ENCODE assay signal across 10 mouse cellular contexts in the genomic region with DNA sequence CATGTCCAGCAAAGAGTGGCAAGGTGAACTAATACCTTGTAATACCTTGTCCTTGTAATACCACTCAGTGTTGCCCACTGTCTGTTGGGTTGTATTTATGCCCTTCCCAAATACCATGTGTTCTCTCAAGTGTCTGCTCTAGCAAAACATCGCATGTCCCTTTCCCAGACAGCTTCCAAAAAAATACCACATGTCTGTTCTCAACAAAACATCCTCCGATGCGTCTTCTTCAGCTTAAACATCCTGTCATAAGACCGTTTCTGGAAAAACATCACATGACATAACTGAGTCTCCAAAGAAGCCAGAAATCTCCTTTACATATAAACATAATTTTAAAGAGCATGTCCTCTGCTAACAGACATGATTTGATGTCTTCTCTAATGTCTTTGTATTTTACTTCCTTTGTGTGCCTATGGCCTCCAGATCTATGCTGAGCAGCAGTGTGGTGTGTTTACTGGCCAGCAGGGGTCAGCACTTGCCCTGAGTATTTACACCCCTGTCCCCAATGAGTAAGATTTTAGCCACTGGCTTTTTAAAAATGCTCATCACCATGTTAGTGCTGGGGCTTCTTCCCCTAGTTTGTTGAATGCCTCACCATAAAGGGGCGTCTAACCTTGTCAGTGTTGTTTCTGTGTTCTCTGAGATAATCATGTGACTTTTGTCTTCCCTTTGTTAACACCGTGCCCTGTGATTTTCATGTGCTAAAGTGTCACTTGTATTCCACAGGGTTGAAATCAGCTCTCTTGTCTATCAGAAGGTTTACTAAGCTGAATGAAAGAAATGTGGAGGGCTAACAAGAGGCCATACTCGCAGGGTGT. TPM values are rescaled to one million over a fixed set of nuclear protein-coding genes. Genes with fewer than 3 reads are reported as not detected.
A peak's percentile ranks its signal among the peaks of the same experiment; 100 is the strongest.
DNase-seq lines count a peak whose midpoint lies in the region; ATAC-seq and TF ChIP-seq lines count a peak whose summit lies in the region.
"Not testable (repeated sequence)": the region's sequence is repeated elsewhere in the genome, so short reads cannot be mapped to it uniquely, and the experiment has no call there.
"Had no signal": no experiment of that assay in that cellular context is flagged by ENCODE, and none has a peak within 500 bp of the region (broad histone marks: within the 10 kb centered on the region; RNA-seq: fewer than 3 reads in every experiment).

No protein-coding gene starts in this region.

- H3K27me3 ChIP-seq in ES-Bruce4 (ENCODE audit: control insufficient read depth, insufficient read depth, low read length, poor library complexity, severe bottlenecking); forebrain, embryonic 13.5 days: not testable (repeated sequence)

- H3K4me1 ChIP-seq in ES-Bruce4 (ENCODE audit: control insufficient read depth, insufficient read depth, low read length); forebrain, embryonic 13.5 days: not testable (repeated sequence)

- H3K27ac ChIP-seq in ES-Bruce4 (ENCODE audit: insufficient read depth, low read length): not testable (repeated sequence)
- peak overlapping the region; percentile 57; the same call in 1 of the 2 replicates for H3K27ac ChIP-seq in forebrain, embryonic 13.5 days

- H3K4me2 ChIP-seq in forebrain, embryonic 13.5 days: not testable (repeated sequence)

- 64% methylated on average over 7 of the region's 7 CpGs for WGBS in forebrain, embryonic 13.5 days

- H3K36me3 ChIP-seq in ES-Bruce4 (ENCODE audit: control insufficient read depth, insufficient read depth, low read length, poor library complexity, severe bottlenecking); forebrain, embryonic 13.5 days (ENCODE audit: poor library complexity, severe bottlenecking): not testable (repeated sequence)

- intact Hi-C loops in heart, postnatal 10 days (cut with DNase I): not testable (repeated sequence)

- not testable (repeated sequence) for H3K9ac ChIP-seq in ES-Bruce4 (ENCODE audit: low read depth, poor library complexity, severe bottlenecking); forebrain, embryonic 13.5 days

- not testable (repeated sequence) for H3K4me3 ChIP-seq in ES-Bruce4 (ENCODE audit: low read depth, low read length); forebrain, embryonic 13.5 days

- TF ChIP-seq EP300 in ES-Bruce4 (IDR thresholded peaks at IDR 0.05; ENCODE audit: insufficient read depth, low read depth, low read length): not testable (repeated sequence)

- TF ChIP-seq POLR2A in ES-Bruce4 (IDR thresholded peaks at IDR 0.05; ENCODE audit: insufficient read depth, low read length): not testable (repeated sequence)

- H3K9me3 ChIP-seq in ES-Bruce4 (replicated peaks; ENCODE audit: control insufficient read depth, insufficient read depth, low read length, poor library complexity, severe bottlenecking): peaks cover 16% of the 10 kb centered on the region
- H3K9me3 ChIP-seq in forebrain, embryonic 13.5 days (replicated peaks): not testable (repeated sequence)

- peak; percentile 22; the same call in 1 of the 2 replicates for ATAC-seq in forebrain, embryonic 13.5 days

- peak; percentile 32 for DNase-seq in cerebellum, adult 11 months
- peak; percentile 74 to 79 for DNase-seq in heart, postnatal 10 days
- DNase-seq in kidney, postnatal 4 days: peak; percentile 81 to 84
- DNase-seq in lung, postnatal 25 days (ENCODE audit: low spot score): peak; percentile 76
- peak; percentile 33 for DNase-seq in ovary, postnatal 14 days (ENCODE audit: low spot score)
- peak; percentile 73 for DNase-seq in thymus, postnatal 25 days

- TF ChIP-seq CTCF in ES-Bruce4 (IDR thresholded peaks at IDR 0.05; ENCODE audit: low read depth, low read length): peak; percentile 39

RNA-seq across cellular contexts. Expression of gene Klrb1c, which starts 16.0 kb away (rescaled TPM):
- not detected in 2 replicates for polyA plus RNA-seq in ES-Bruce4 (2011; ENCODE audit: insufficient read depth, insufficient read length, low read depth, missing spikeins)
- polyA plus RNA-seq in forebrain, embryonic 13.5 days (2015; fragmentation: Nextera tagmentation; extraction: Ambion mirVana): not detected in 2 replicates
- not detected for total RNA-seq in heart, postnatal 10 days (2021)
- polyA plus RNA-seq: limb, embryonic 15.5 days had no signal

RNA-seq across cellular contexts. Expression of gene Gm44511, which starts 21.1 kb away (rescaled TPM):
- polyA plus RNA-seq in ES-Bruce4 (2011; ENCODE audit: insufficient read depth, insufficient read length, low read depth, missing spikeins): not detected in 2 replicates
- polyA plus RNA-seq in forebrain, embryonic 13.5 days (2015; fragmentation: Nextera tagmentation; extraction: Ambion mirVana): not detected in 2 replicates
- not detected for total RNA-seq in heart, postnatal 10 days (2021)
- polyA plus RNA-seq: limb, embryonic 15.5 days; stomach, embryonic 15.5 days had no signal

RNA-seq across cellular contexts. Expression of gene Klrb1b, which starts 21.1 kb away (rescaled TPM):
- polyA plus RNA-seq in ES-Bruce4 (2011; ENCODE audit: insufficient read depth, insufficient read length, low read depth, missing spikeins): not detected in 2 replicates
- polyA plus RNA-seq in forebrain, embryonic 13.5 days (2015; fragmentation: Nextera tagmentation; extraction: Ambion mirVana): not detected in 2 replicates
- total RNA-seq in heart, postnatal 10 days (2021): not detected

Comparison
In these comparisons a context has a peak if more than half of its experiments do, and no peak if none do; other contexts are left out.
1. DNase-seq: peak in every context shown above with its lines; median percentile 82 in kidney, postnatal 4 days; 76 in heart, postnatal 10 days; 76 in lung, postnatal 25 days; 73 in thymus, postnatal 25 days; 33 in ovary, postnatal 14 days; 32 in cerebellum, adult 11 months.